Mouse (Mus musculus): ENCODE results near the gene Batf2. TPM values are rescaled to one million over a fixed set of nuclear protein-coding genes. Genes with fewer than 3 reads are reported as not detected.

Batf2 gene
- polyA plus RNA-seq, 1 experiment from 2014 or later, result 0.12 TPM

GRCm38 (mm10) chr19:6174771-6175170 lies 34.0 kb downstream of the Batf2 start:
- no peaks in the 10 kb centered on the region for H3K36me3 ChIP-seq
- no peak for ATAC-seq (ENCODE audit: low read depth)
- H3K27me3 ChIP-seq, result no peaks in the 10 kb centered on the region
- no peaks in the 10 kb centered on the region for H3K4me1 ChIP-seq (replicated peaks)
- 40% methylated on average over 5 of the region's 5 CpGs for WGBS (ENCODE audit: insufficient replicate concordance)
- H3K9ac ChIP-seq, result no peak overlapping the region
- no peak for DNase-seq
- no peaks in the 10 kb centered on the region for H3K9me3 ChIP-seq (replicated peaks)
- no peak overlapping the region for H3K4me2 ChIP-seq
- H3K27ac ChIP-seq, result no peak overlapping the region
- H3K4me3 ChIP-seq (replicated peaks), result no peak overlapping the region

- DNase-seq (no peak), ATAC-seq (ENCODE audit: low read depth) (no peak)
- Histone ChIP-seq H3K27me3 (no peaks in the 10 kb centered on the region), H3K4me3 (replicated peaks) (no peak overlapping the region), H3K36me3 (no peaks in the 10 kb centered on the region), H3K4me2 (no peak overlapping the region), H3K27ac (no peak overlapping the region), H3K9ac (no peak overlapping the region), H3K4me1 (replicated peaks) (no peaks in the 10 kb centered on the region), H3K9me3 (replicated peaks) (no peaks in the 10 kb centered on the region)
- WGBS (ENCODE audit: insufficient replicate concordance), result 78% methylated on average over 6 of the region's 6 CpGs
Measured at GRCm38 (mm10) chr19:6178775-6179174, 38.0 kb downstream of the Batf2 start.

- ATAC-seq (ENCODE audit: low read depth) (no peak), DNase-seq (no peak)
- Histone ChIP-seq H3K9ac (no peak overlapping the region), H3K4me2 (no peak overlapping the region), H3K4me1 (replicated peaks) (no peaks in the 10 kb centered on the region), H3K27ac (no peak overlapping the region), H3K9me3 (replicated peaks) (no peaks in the 10 kb centered on the region), H3K27me3 (no peaks in the 10 kb centered on the region), H3K4me3 (replicated peaks) (no peak overlapping the region), H3K36me3 (no peaks in the 10 kb centered on the region)
- 18% methylated on average over 5 of the region's 5 CpGs for WGBS (ENCODE audit: insufficient replicate concordance)
Measured at GRCm38 (mm10) chr19:6181629-6182028, 40.8 kb downstream of the Batf2 start.

GRCm38 (mm10) chr19:6182534-6182933 lies 41.8 kb downstream of the Batf2 start:
- Histone ChIP-seq H3K27ac (no peak overlapping the region), H3K4me1 (replicated peaks) (no peaks in the 10 kb centered on the region), H3K36me3 (no peaks in the 10 kb centered on the region), H3K27me3 (no peaks in the 10 kb centered on the region), H3K4me3 (replicated peaks) (no peak overlapping the region), H3K9ac (no peak overlapping the region), H3K9me3 (replicated peaks) (no peaks in the 10 kb centered on the region), H3K4me2 (no peak overlapping the region)
- no peak for ATAC-seq (ENCODE audit: low read depth)
- DNase-seq, result no peak
- 22% methylated on average over 3 of the region's 3 CpGs for WGBS (ENCODE audit: insufficient replicate concordance)

- Histone ChIP-seq H3K36me3 (no peaks in the 10 kb centered on the region), H3K27me3 (no peaks in the 10 kb centered on the region), H3K9ac (no peak within 1 kb of the TSS), H3K9me3 (replicated peaks) (no peaks in the 10 kb centered on the region), H3K4me3 (replicated peaks) (no peak within 1 kb of the TSS), H3K27ac (no peak within 1 kb of the TSS), H3K4me1 (replicated peaks) (no peaks in the 10 kb centered on the region), H3K4me2 (no peak within 1 kb of the TSS)
- WGBS (ENCODE audit: insufficient replicate concordance), result 74% methylated on average over 23 of the region's 23 CpGs
- DNase-seq, result no peak
- ATAC-seq (ENCODE audit: low read depth), result no peak
Measured at GRCm38 (mm10) chr19:6184131-6184530, 43.3 kb downstream of the Batf2 start, which contains the start of gene Majin. Gene Majin (plus strand): TSS chr19:6184388.

GRCm38 (mm10) chr19:6204265-6204664 lies 63.5 kb downstream of the Batf2 start:
- Histone ChIP-seq H3K9ac (no peak overlapping the region), H3K27me3 (no peaks in the 10 kb centered on the region), H3K4me3 (replicated peaks) (no peak overlapping the region), H3K27ac (no peak overlapping the region), H3K9me3 (replicated peaks) (no peaks in the 10 kb centered on the region), H3K36me3 (no peaks in the 10 kb centered on the region), H3K4me1 (replicated peaks) (no peaks in the 10 kb centered on the region), H3K4me2 (no peak overlapping the region)
- ATAC-seq (ENCODE audit: low read depth), result no peak
- 57% methylated on average over 2 of the region's 2 CpGs for whole genome bisulfite sequencing (ENCODE audit: insufficient replicate concordance)
- no peak for DNase-seq

- Histone ChIP-seq H3K9ac (no peak overlapping the region), H3K4me1 (replicated peaks) (no peaks in the 10 kb centered on the region), H3K4me2 (no peak overlapping the region), H3K27ac (no peak overlapping the region), H3K27me3 (no peaks in the 10 kb centered on the region), H3K4me3 (replicated peaks) (no peak overlapping the region), H3K9me3 (replicated peaks) (no peaks in the 10 kb centered on the region), H3K36me3 (no peaks in the 10 kb centered on the region)
- WGBS (ENCODE audit: insufficient replicate concordance), result 52% methylated on average over 5 of the region's 5 CpGs
- ATAC-seq (ENCODE audit: low read depth), result no peak
- no peak for DNase-seq
Measured at GRCm38 (mm10) chr19:6206716-6207115, 65.9 kb downstream of the Batf2 start.

- DNase-seq, result no peak
- H3K27me3 ChIP-seq, result 0 out of 2 replicates have a peak, but pooled peaks cover 4% of the 10 kb centered on the region
Measured at GRCm38 (mm10) chr19:6216046-6216705, 75.4 kb downstream of the Batf2 start.

GRCm38 (mm10) chr19:6218606-6219005 lies 77.8 kb downstream of the Batf2 start:
- Histone ChIP-seq H3K4me3 (replicated peaks) (no peak overlapping the region), H3K4me1 (replicated peaks) (no peaks in the 10 kb centered on the region), H3K9me3 (replicated peaks) (no peaks in the 10 kb centered on the region), H3K36me3 (no peaks in the 10 kb centered on the region), H3K9ac (no peak overlapping the region), H3K27ac (no peak overlapping the region), H3K4me2 (no peak overlapping the region), H3K27me3 (0 out of 2 replicates have a peak, but pooled peaks cover 4% of the 10 kb centered on the region)
- DNase-seq (no peak), ATAC-seq (ENCODE audit: low read depth) (no peak)
- WGBS (ENCODE audit: insufficient replicate concordance), result 57% methylated on average over 6 of the region's 6 CpGs

More at GRCm38 (mm10) chr19:6216046-6216705, 75.4 kb downstream of the Batf2 start:
- no peak for ATAC-seq (ENCODE audit: low read depth)
- H3K4me1 ChIP-seq (replicated peaks), result no peaks in the 10 kb centered on the region
- WGBS (ENCODE audit: insufficient replicate concordance), result 44% methylated on average over 6 of the region's 6 CpGs
- H3K9me3 ChIP-seq (replicated peaks), result no peaks in the 10 kb centered on the region
- H3K4me2 ChIP-seq, result no peak overlapping the region
- no peak overlapping the region for H3K9ac ChIP-seq
- H3K4me3 ChIP-seq (replicated peaks), result no peak overlapping the region
- no peak overlapping the region for H3K27ac ChIP-seq
- H3K36me3 ChIP-seq, result no peaks in the 10 kb centered on the region

Other genes starting within 250 kb of the Batf2 start
- gene Tigd3, start 246.8 kb upstream of the Batf2 start, polyA plus RNA-seq (2015; fragmentation: Nextera tagmentation; extraction: Ambion mirVana), result 2.5 TPM in 2 replicates
- gene Dpf2, start 228.0 kb upstream of the Batf2 start, polyA plus RNA-seq (2015; fragmentation: Nextera tagmentation; extraction: Ambion mirVana), result 56.7 and 60.0 TPM in 2 replicates
- 2.7 and 3.0 TPM in 2 replicates for gene Cdc42ep2, start 216.2 kb upstream of the Batf2 start, polyA plus RNA-seq (2015; fragmentation: Nextera tagmentation; extraction: Ambion mirVana)
- gene Pola2, start 176.8 kb upstream of the Batf2 start, polyA plus RNA-seq (2015; fragmentation: Nextera tagmentation; extraction: Ambion mirVana), result 62.2 and 69.8 TPM in 2 replicates
- not detected in 2 replicates for gene Slc22a20, start 154.8 kb upstream of the Batf2 start, polyA plus RNA-seq (2015; fragmentation: Nextera tagmentation; extraction: Ambion mirVana)
- gene Capn1, start 125.1 kb upstream of the Batf2 start, polyA plus RNA-seq (2015; fragmentation: Nextera tagmentation; extraction: Ambion mirVana), result 21.9 and 26.3 TPM in 2 replicates
- gene Syvn1, start 94.4 kb upstream of the Batf2 start, polyA plus RNA-seq (2015; fragmentation: Nextera tagmentation; extraction: Ambion mirVana), result 11.6 and 13.9 TPM in 2 replicates
- gene Mrpl49, start 83.2 kb upstream of the Batf2 start, polyA plus RNA-seq (2015; fragmentation: Nextera tagmentation; extraction: Ambion mirVana), result 50.2 and 59.4 TPM in 2 replicates
- gene Fau, start 83.1 kb upstream of the Batf2 start, polyA plus RNA-seq (2015; fragmentation: Nextera tagmentation; extraction: Ambion mirVana), result 639 and 696 TPM in 2 replicates
- 22.1 and 23.2 TPM in 2 replicates for gene Znhit2, start 79.8 kb upstream of the Batf2 start, polyA plus RNA-seq (2015; fragmentation: Nextera tagmentation; extraction: Ambion mirVana)
- 30.6 and 33.2 TPM in 2 replicates for gene Tm7sf2, start 72.6 kb upstream of the Batf2 start, polyA plus RNA-seq (2015; fragmentation: Nextera tagmentation; extraction: Ambion mirVana)
- gene Vps51, start 63.8 kb upstream of the Batf2 start, polyA plus RNA-seq (2015; fragmentation: Nextera tagmentation; extraction: Ambion mirVana), result 29.1 and 31.6 TPM in 2 replicates
- not detected in 2 replicates for gene Tmem262, start 61.0 kb upstream of the Batf2 start, polyA plus RNA-seq (2015; fragmentation: Nextera tagmentation; extraction: Ambion mirVana)
- 0.49 and 0.80 TPM in 2 replicates for gene Gm28374, start 58.7 kb upstream of the Batf2 start, polyA plus RNA-seq (2015; fragmentation: Nextera tagmentation; extraction: Ambion mirVana)
- gene Zfpl1, start 56.0 kb upstream of the Batf2 start, polyA plus RNA-seq (2015; fragmentation: Nextera tagmentation; extraction: Ambion mirVana), result 22.6 and 23.5 TPM in 2 replicates
- 34.2 and 39.3 TPM in 2 replicates for gene Cdca5, start 56.0 kb upstream of the Batf2 start, polyA plus RNA-seq (2015; fragmentation: Nextera tagmentation; extraction: Ambion mirVana)
- gene AC131692.1, start 46.6 kb upstream of the Batf2 start, polyA plus RNA-seq (2015; fragmentation: Nextera tagmentation; extraction: Ambion mirVana), result 0.30 and 0.32 TPM in 2 replicates
- 2.2 and 2.6 TPM in 2 replicates for gene Naaladl1, start 35.2 kb upstream of the Batf2 start, polyA plus RNA-seq (2015; fragmentation: Nextera tagmentation; extraction: Ambion mirVana)
- gene Sac3d1, start 22.3 kb upstream of the Batf2 start, polyA plus RNA-seq (2015; fragmentation: Nextera tagmentation; extraction: Ambion mirVana), result 27.5 and 27.9 TPM in 2 replicates
- 46.5 and 48.5 TPM in 2 replicates for gene Snx15, start 12.7 kb upstream of the Batf2 start, polyA plus RNA-seq (2015; fragmentation: Nextera tagmentation; extraction: Ambion mirVana)
- 37.1 and 38.0 TPM in 2 replicates for gene Arl2, start 565 bp downstream of the Batf2 start, polyA plus RNA-seq (2015; fragmentation: Nextera tagmentation; extraction: Ambion mirVana)
- not detected in 2 replicates for gene Majin, start 43.4 kb downstream of the Batf2 start, polyA plus RNA-seq (2015; fragmentation: Nextera tagmentation; extraction: Ambion mirVana)
- 0.17 TPM in 1 of 2 replicates, not detected in the other for gene Gpha2, start 85.4 kb downstream of the Batf2 start, polyA plus RNA-seq (2015; fragmentation: Nextera tagmentation; extraction: Ambion mirVana)
- gene Ppp2r5b, start 94.9 kb downstream of the Batf2 start, polyA plus RNA-seq (2015; fragmentation: Nextera tagmentation; extraction: Ambion mirVana), result 3.5 and 4.9 TPM in 2 replicates
- 4.1 and 4.8 TPM in 2 replicates for gene Atg2a, start 100.7 kb downstream of the Batf2 start, polyA plus RNA-seq (2015; fragmentation: Nextera tagmentation; extraction: Ambion mirVana)
- gene Ehd1, start 135.7 kb downstream of the Batf2 start, polyA plus RNA-seq (2015; fragmentation: Nextera tagmentation; extraction: Ambion mirVana), result 68.8 and 72.6 TPM in 2 replicates
- gene Cdc42bpg, start 165.5 kb downstream of the Batf2 start, polyA plus RNA-seq (2015; fragmentation: Nextera tagmentation; extraction: Ambion mirVana), result 0.14 and 0.16 TPM in 2 replicates
- 26.3 and 29.9 TPM in 2 replicates for gene Men1, start 194.0 kb downstream of the Batf2 start, polyA plus RNA-seq (2015; fragmentation: Nextera tagmentation; extraction: Ambion mirVana)
- gene Map4k2, start 200.2 kb downstream of the Batf2 start, polyA plus RNA-seq (2015; fragmentation: Nextera tagmentation; extraction: Ambion mirVana), result 4.5 and 5.8 TPM in 2 replicates
- 68.4 and 92.3 TPM in 2 replicates for gene Sf1, start 222.7 kb downstream of the Batf2 start, polyA plus RNA-seq (2015; fragmentation: Nextera tagmentation; extraction: Ambion mirVana)
- 2.7 and 2.9 TPM in 2 replicates for gene Pygm, start 243.4 kb downstream of the Batf2 start, polyA plus RNA-seq (2015; fragmentation: Nextera tagmentation; extraction: Ambion mirVana)